Mouse (Mus musculus): ENCODE measurements around the gene Mpped2. TPM values are rescaled to one million over a fixed set of nuclear protein-coding genes. Genes with fewer than 3 reads are reported as not detected.
A peak's percentile ranks its signal among the peaks of the same experiment; 100 is the strongest.

The Mpped2 gene
- polyA plus RNA-seq, 1 experiment from 2014 or later: 136 TPM

GRCm38 (mm10) chr2:106896024-106896384 is 202.9 kb downstream of the Mpped2 start:
- no peak overlapping the region for H3K4me3 ChIP-seq
- H3K36me3 ChIP-seq: no peaks in the 10 kb centered on the region
- ATAC-seq (ENCODE audit: insufficient number of reproducible peaks, insufficient read depth, low FRiP score, low TSS enrichment): 0 out of 2 replicates have a peak, but pooled peaks have one; percentile 35
- H3K27ac ChIP-seq: no peak overlapping the region
- H3K4me1 ChIP-seq: 0 out of 2 replicates have a peak, but pooled peaks cover 5% of the 10 kb centered on the region
- H3K27me3 ChIP-seq: no peaks in the 10 kb centered on the region
- H3K4me2 ChIP-seq (replicated peaks): no peak overlapping the region
- H3K9me3 ChIP-seq: no peaks in the 10 kb centered on the region
- no peak overlapping the region for H3K9ac ChIP-seq
- WGBS: 54% methylated on average over 4 of the region's 4 CpGs

GRCm38 (mm10) chr2:106911951-106912480 is 218.9 kb downstream of the Mpped2 start:
- WGBS: 33% methylated on average over 6 of the region's 6 CpGs
- H3K4me3 ChIP-seq: no peak overlapping the region
- no peak overlapping the region for H3K27ac ChIP-seq
- H3K27me3 ChIP-seq: no peaks in the 10 kb centered on the region
- no peaks in the 10 kb centered on the region for H3K36me3 ChIP-seq
- no peaks in the 10 kb centered on the region for H3K9me3 ChIP-seq
- no peak overlapping the region for H3K4me2 ChIP-seq (replicated peaks)
- H3K4me1 ChIP-seq: peaks cover 13% of the 10 kb centered on the region; the same call in 1 of the 2 replicates
- ATAC-seq (ENCODE audit: insufficient number of reproducible peaks, insufficient read depth, low FRiP score, low TSS enrichment): no peak
- no peak overlapping the region for H3K9ac ChIP-seq

All from embryonic facial prominence, embryonic 12.5 days (tissue).